10 mouse cellular contexts compared by ENCODE assay signal in the genomic region with DNA sequence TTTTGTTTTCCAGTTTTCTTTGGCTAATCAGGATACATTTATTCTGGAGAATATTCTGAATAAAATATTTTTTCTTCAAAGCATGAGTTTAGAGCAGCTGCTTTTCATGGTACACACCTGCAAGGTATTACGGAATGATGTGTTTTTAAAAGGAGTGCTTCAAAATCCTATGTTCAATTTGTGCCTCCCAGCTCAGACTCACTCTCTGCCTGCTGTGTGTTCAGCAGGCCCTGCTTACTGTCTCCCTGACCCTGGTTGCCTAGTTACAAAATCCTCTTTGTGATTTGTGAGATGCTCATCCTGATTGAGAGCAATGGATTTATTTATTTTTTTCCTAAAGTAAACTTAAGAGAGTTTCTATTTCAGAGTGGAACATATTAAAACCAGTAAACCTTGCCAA.
DNase-seq lines count a peak whose midpoint lies in the region; ATAC-seq lines count a peak whose summit lies in the region.
"Had no signal": no experiment of that assay in that cellular context is flagged by ENCODE, and none has a peak within 500 bp of the region (broad histone marks: within the 10 kb centered on the region; RNA-seq: fewer than 3 reads in every experiment).

No protein-coding gene starts in this region.

- H3K4me2 ChIP-seq in kidney, embryonic 15.5 days: no peak overlapping the region
- H3K4me2 ChIP-seq in embryonic facial prominence, embryonic 11.5 days (ENCODE audit: low read depth, low read length): no peak overlapping the region
- no peak overlapping the region for H3K4me2 ChIP-seq in heart, embryonic 12.5 days
- no peak overlapping the region for H3K4me2 ChIP-seq in midbrain, embryonic 16.5 days (ENCODE audit: low read length)
- H3K4me2 ChIP-seq: liver, embryonic 11.5 days had no signal

- no peak overlapping the region for H3K9ac ChIP-seq in kidney, embryonic 15.5 days
- H3K9ac ChIP-seq in embryonic facial prominence, embryonic 11.5 days (replicated peaks; ENCODE audit: low read length): no peak overlapping the region
- no peak overlapping the region for H3K9ac ChIP-seq in heart, embryonic 12.5 days
- no peak overlapping the region for H3K9ac ChIP-seq in midbrain, embryonic 16.5 days (ENCODE audit: low read depth, low read length)

- no peak overlapping the region for H3K4me3 ChIP-seq in kidney, embryonic 15.5 days (replicated peaks)
- no peak overlapping the region for H3K4me3 ChIP-seq in embryonic facial prominence, embryonic 11.5 days (ENCODE audit: low read depth, low read length)
- H3K4me3 ChIP-seq in heart, embryonic 12.5 days: no peak overlapping the region
- no peak overlapping the region for H3K4me3 ChIP-seq in midbrain, embryonic 16.5 days (ENCODE audit: low read depth, low read length)

- DNase-seq in kidney, adult 9 months: no peak
- DNase-seq in embryonic facial prominence, embryonic 11.5 days (ENCODE audit: low spot score): peak; percentile 55
- no peak for DNase-seq in kidney, adult 8-10 months
- no peak for DNase-seq in gastrocnemius, adult 18-20 months (ENCODE audit: low spot score)
- DNase-seq: gastrocnemius, postnatal 14 days; thymus, postnatal 4 days had no signal

- no peaks in the 10 kb centered on the region for H3K27me3 ChIP-seq in kidney, embryonic 15.5 days
- no peaks in the 10 kb centered on the region for H3K27me3 ChIP-seq in embryonic facial prominence, embryonic 11.5 days (ENCODE audit: control insufficient read depth, insufficient read depth, low read length)
- H3K27me3 ChIP-seq in heart, embryonic 12.5 days (replicated peaks): no peaks in the 10 kb centered on the region
- H3K27me3 ChIP-seq in midbrain, embryonic 16.5 days (ENCODE audit: control insufficient read depth, insufficient read depth, low read depth, low read length): no peaks in the 10 kb centered on the region

- no peaks in the 10 kb centered on the region for H3K9me3 ChIP-seq in kidney, embryonic 15.5 days (replicated peaks)
- H3K9me3 ChIP-seq in embryonic facial prominence, embryonic 11.5 days (replicated peaks; ENCODE audit: control insufficient read depth, low read length): no peaks in the 10 kb centered on the region
- no peaks in the 10 kb centered on the region for H3K9me3 ChIP-seq in heart, embryonic 12.5 days (replicated peaks)
- no peaks in the 10 kb centered on the region for H3K9me3 ChIP-seq in midbrain, embryonic 16.5 days (replicated peaks; ENCODE audit: control insufficient read depth, low read length, poor library complexity, severe bottlenecking)

- 0 out of 2 replicates have a peak overlapping the region, but pooled peaks have one; percentile 51 for H3K27ac ChIP-seq in kidney, embryonic 15.5 days
- H3K27ac ChIP-seq in embryonic facial prominence, embryonic 11.5 days (replicated peaks; ENCODE audit: low read depth, low read length): no peak overlapping the region
- peak overlapping the region; percentile 79 for H3K27ac ChIP-seq in heart, embryonic 12.5 days (ENCODE audit: poor library complexity, severe bottlenecking)
- H3K27ac ChIP-seq in midbrain, embryonic 16.5 days (ENCODE audit: low read length): no peak overlapping the region

- no peaks in the 10 kb centered on the region for H3K36me3 ChIP-seq in kidney, embryonic 15.5 days
- H3K36me3 ChIP-seq in embryonic facial prominence, embryonic 11.5 days (replicated peaks; ENCODE audit: control insufficient read depth, insufficient read depth, low read depth, low read length): no peaks in the 10 kb centered on the region
- H3K36me3 ChIP-seq in heart, embryonic 12.5 days: no peaks in the 10 kb centered on the region
- no peaks in the 10 kb centered on the region for H3K36me3 ChIP-seq in midbrain, embryonic 16.5 days (ENCODE audit: control insufficient read depth, insufficient read depth, low read length)

- ATAC-seq in kidney, embryonic 15.5 days (replicated peaks; ENCODE audit: low FRiP score): no peak
- no peak for ATAC-seq in embryonic facial prominence, embryonic 11.5 days (replicated peaks; ENCODE audit: insufficient number of reproducible peaks, low FRiP score, low TSS enrichment, low read depth)
- no peak for ATAC-seq in heart, embryonic 12.5 days (ENCODE audit: insufficient number of reproducible peaks, low FRiP score)
- peak; percentile 80 for ATAC-seq in midbrain, embryonic 16.5 days

- H3K4me1 ChIP-seq in kidney, embryonic 15.5 days: no peaks in the 10 kb centered on the region
- H3K4me1 ChIP-seq in embryonic facial prominence, embryonic 11.5 days (ENCODE audit: control insufficient read depth, insufficient read depth, low read length): no peaks in the 10 kb centered on the region
- no peaks in the 10 kb centered on the region for H3K4me1 ChIP-seq in heart, embryonic 12.5 days (replicated peaks)
- H3K4me1 ChIP-seq in midbrain, embryonic 16.5 days (ENCODE audit: control insufficient read depth, insufficient read depth, low read length): peaks cover 8% of the 10 kb centered on the region

- 80% methylated on average over 1 of the region's 1 CpGs for WGBS in kidney, embryonic 15.5 days
- WGBS in embryonic facial prominence, embryonic 11.5 days: 50% methylated on average over 1 of the region's 1 CpGs
- WGBS in heart, embryonic 12.5 days: 74% methylated on average over 1 of the region's 1 CpGs
- WGBS in midbrain, embryonic 16.5 days: 18% methylated on average over 1 of the region's 1 CpGs

Comparison
In these comparisons a context has a peak if more than half of its experiments do, and no peak if none do; other contexts are left out.
1. H3K27ac ChIP-seq: peak in kidney, embryonic 15.5 days (single experiment) and heart, embryonic 12.5 days (single experiment); none in embryonic facial prominence, embryonic 11.5 days (single experiment) and midbrain, embryonic 16.5 days (single experiment).